Mouse (Mus musculus) limb, embryonic 14.5 days (tissue): ENCODE results near the gene Dusp3. TPM values are rescaled to one million over a fixed set of nuclear protein-coding genes. Genes with fewer than 3 reads are reported as not detected.

Experiments
- ATAC-seq: fragments of 200-750 bp; cut with Nextera tagmentation; 2 replicates; pipeline ENCODE4 v1.8.0; 2017; ENCODE audit warnings: low read depth, moderate number of reproducible peaks, moderate TSS enrichment; ENCODE audit not compliant: low FRiP score
- DNase-seq: peaks from one replicate; pipeline ENCODE4 v3.0.0-alpha.2; 2015; ENCODE audit warnings: low spot score
- H3K27ac ChIP-seq: fragments of 300-500 bp; sonication (generic); replicated peaks from 2 replicates; pipeline ENCODE4 v1.5.1; 2014; ENCODE audit warnings: low read depth, mild to moderate bottlenecking, low read length, moderate library complexity, mixed read lengths
- H3K27me3 ChIP-seq: fragments of 300-500 bp; sonication (generic); 2 replicates; pipeline ENCODE4 v1.6.1; 2014; ENCODE audit warnings: low read length, mixed read lengths; ENCODE audit not compliant: control insufficient read depth, insufficient read depth
- H3K36me3 ChIP-seq: fragments of 300-500 bp; sonication (generic); 2 replicates; pipeline ENCODE4 v1.6.1; 2014; ENCODE audit warnings: mild to moderate bottlenecking, low read length, moderate library complexity, mixed read lengths; ENCODE audit not compliant: control insufficient read depth, insufficient read depth
- H3K4me1 ChIP-seq: fragments of 300-500 bp; sonication (generic); 2 replicates; pipeline ENCODE4 v1.6.1; 2014; ENCODE audit warnings: antibody characterized with exemption, low read length, mixed read lengths; ENCODE audit not compliant: control insufficient read depth, insufficient read depth
- H3K4me2 ChIP-seq: fragments of 300-500 bp; sonication (generic); replicated peaks from 2 replicates; pipeline ENCODE4 v1.6.1; 2014; ENCODE audit warnings: low read depth, mild to moderate bottlenecking, low read length, moderate library complexity; ENCODE audit not compliant: severe bottlenecking
- H3K4me3 ChIP-seq: fragments of 300-500 bp; sonication (generic); replicated peaks from 2 replicates; pipeline ENCODE4 v1.5.1; 2014; ENCODE audit warnings: low read length
- H3K9ac ChIP-seq: fragments of 300-500 bp; sonication (generic); 2 replicates; pipeline ENCODE4 v1.6.1; 2014; ENCODE audit warnings: mild to moderate bottlenecking, low read depth, low read length, moderate library complexity; ENCODE audit not compliant: severe bottlenecking
- H3K9me3 ChIP-seq: fragments of 300-500 bp; sonication (generic); 2 replicates; pipeline ENCODE4 v1.6.1; 2016; ENCODE audit warnings: low read length; ENCODE audit not compliant: control insufficient read depth
- POLR2A ChIP-seq: fragments of 200-500 bp; IDR thresholded peaks from 2 replicates; pipeline ENCODE4 v1.8.0; 2012; ENCODE audit warnings: inconsistent platforms, mild to moderate bottlenecking, moderate library complexity, borderline replicate concordance; ENCODE audit not compliant: insufficient read depth, insufficient read length; ENCODE audit errors: extremely low read depth
- WGBS: fragments of 180-500 bp; shearing (Covaris S2); extraction: QIAGEN DNeasy Blood & Tissue Kit; methylation state at CpG from one replicate; pipeline ENCODE4 v1.1.7; 2014; 5-methylcytosine and 5-hydroxymethylcytosine counted together
- polyA plus RNA-seq, 2 experiments: library from polyadenylated mRNA; depleted of rRNA in 1 of 2; stranded (reverse) in 1 of 2; unstranded in 1 of 2; fragments of >200 nt; fragmentation: Nextera tagmentation in 1 of 2; extraction: Ambion mirVana in 1 of 2; gene quantifications; 2 replicates each; pipeline versions ENCODE4 v1.2.1 to v1.2.3; 2012 to 2014

Dusp3 gene
- polyA plus RNA-seq, 2 experiments = 20.1 to 23.6 TPM

- TF ChIP-seq POLR2A = no peak
- Histone ChIP-seq H3K27ac (no peak overlapping the region), H3K4me1 (peaks cover 11% of the 10 kb centered on the region), H3K9ac (no peak overlapping the region), H3K27me3 (peaks cover 55% of the 10 kb centered on the region), H3K36me3 (no peaks in the 10 kb centered on the region), H3K9me3 (no peaks in the 10 kb centered on the region), H3K4me3 (peak overlapping the region; percentile 55; the same call in 1 of the 2 replicates), H3K4me2 (no peak overlapping the region)
- DNase-seq = no peak
- ATAC-seq = no peak
- WGBS = 6% methylated on average over 8 of the region's 8 CpGs
Observed at GRCm38 (mm10) chr11:101964647-101965046, 22.2 kb downstream of the Dusp3 start.

DNA sequence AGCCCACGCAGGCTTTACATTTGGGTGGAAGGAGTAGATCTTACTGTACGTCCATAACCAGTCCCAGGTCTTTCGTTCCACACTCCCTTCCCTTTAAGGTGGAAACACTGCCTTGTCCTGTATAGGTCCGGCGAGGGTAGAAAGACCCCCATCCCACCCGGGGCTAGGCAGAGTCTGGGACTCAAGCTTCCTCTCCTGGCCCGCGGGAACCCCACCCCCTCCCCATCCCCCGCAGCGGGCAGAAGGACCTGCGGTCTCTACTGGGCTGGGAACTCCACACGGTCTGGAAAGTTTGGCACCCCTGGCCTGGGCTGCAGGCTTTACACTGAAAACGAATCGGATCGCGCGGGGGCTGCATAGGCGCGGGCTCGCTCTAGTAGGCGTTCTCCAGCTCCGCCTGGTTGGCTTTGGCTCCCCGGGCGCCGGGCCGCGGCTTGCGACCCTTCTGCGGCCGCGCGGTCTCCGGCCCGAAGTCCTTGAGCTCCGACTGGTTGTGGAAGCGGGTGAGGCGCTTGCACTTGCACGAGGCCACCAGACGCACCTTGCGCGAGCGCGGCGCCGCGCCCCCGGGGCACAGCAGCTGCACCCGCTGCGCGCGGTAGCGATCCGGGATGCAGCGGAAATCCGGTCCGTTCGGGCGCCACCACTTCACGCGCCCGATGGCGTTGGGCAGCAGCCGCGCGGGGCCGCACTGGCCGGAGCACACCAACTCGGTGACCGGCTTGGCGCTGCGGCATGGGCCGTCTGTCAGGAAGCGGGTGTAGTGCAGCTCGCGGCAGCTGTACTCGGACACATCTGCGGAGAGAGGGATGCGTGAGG is 23.1 kb downstream of the Dusp3 start:
- TF ChIP-seq POLR2A = no peak
- Histone ChIP-seq H3K27me3 (peaks cover 55% of the 10 kb centered on the region), H3K27ac (no peak overlapping the region), H3K36me3 (no peaks in the 10 kb centered on the region), H3K4me1 (peaks cover 11% of the 10 kb centered on the region), H3K9ac (peak overlapping the region; percentile 55), H3K4me2 (peak overlapping the region; percentile 96), H3K4me3 (peak overlapping the region; percentile 55), H3K9me3 (no peaks in the 10 kb centered on the region)
- DNase-seq (no peak), ATAC-seq (peak; percentile 33; the same call in 1 of the 2 replicates)
- under 1% methylated on average over 76 of the region's 78 CpGs for WGBS

DNA sequence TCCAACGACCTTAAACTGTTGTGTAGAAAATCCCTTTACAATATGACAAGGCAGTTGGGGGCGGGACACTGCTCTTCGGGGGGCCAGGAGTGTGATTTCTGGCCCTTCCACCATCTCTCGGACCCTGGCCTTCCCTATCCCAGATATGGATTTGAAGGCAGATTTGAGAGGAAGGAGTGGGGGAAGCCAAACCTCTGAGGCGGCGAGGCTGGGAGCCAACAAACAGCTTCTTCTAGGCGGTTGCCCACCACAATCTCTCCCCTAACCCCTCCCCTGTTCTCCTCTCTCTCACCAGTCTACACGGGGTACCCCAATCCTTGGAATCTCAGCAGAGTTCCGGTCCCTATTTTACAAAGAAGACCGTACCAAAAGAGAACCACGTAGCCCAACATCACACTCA is 23.8 kb downstream of the Dusp3 start:
- Histone ChIP-seq H3K4me2 (peak overlapping the region; percentile 96), H3K27ac (no peak overlapping the region), H3K9me3 (no peaks in the 10 kb centered on the region), H3K4me1 (peaks cover 11% of the 10 kb centered on the region), H3K4me3 (peak overlapping the region; percentile 55), H3K36me3 (no peaks in the 10 kb centered on the region), H3K27me3 (peaks cover 55% of the 10 kb centered on the region), H3K9ac (no peak overlapping the region)
- WGBS = 4% methylated on average over 11 of the region's 11 CpGs
- ATAC-seq (no peak), DNase-seq (no peak)
- no peak for TF ChIP-seq POLR2A

GRCm38 (mm10) chr11:101957476-101957875 is 29.3 kb downstream of the Dusp3 start:
- Histone ChIP-seq H3K27ac (no peak overlapping the region), H3K4me3 (no peak overlapping the region), H3K4me1 (peaks cover 12% of the 10 kb centered on the region; the same call in 1 of the 2 replicates), H3K27me3 (peaks cover 11% of the 10 kb centered on the region), H3K9ac (no peak overlapping the region), H3K36me3 (no peaks in the 10 kb centered on the region), H3K9me3 (no peaks in the 10 kb centered on the region), H3K4me2 (no peak overlapping the region)
- ATAC-seq (no peak), DNase-seq (no peak)
- no peak for TF ChIP-seq POLR2A
- 47% methylated on average over 5 of the region's 5 CpGs for WGBS

DNA sequence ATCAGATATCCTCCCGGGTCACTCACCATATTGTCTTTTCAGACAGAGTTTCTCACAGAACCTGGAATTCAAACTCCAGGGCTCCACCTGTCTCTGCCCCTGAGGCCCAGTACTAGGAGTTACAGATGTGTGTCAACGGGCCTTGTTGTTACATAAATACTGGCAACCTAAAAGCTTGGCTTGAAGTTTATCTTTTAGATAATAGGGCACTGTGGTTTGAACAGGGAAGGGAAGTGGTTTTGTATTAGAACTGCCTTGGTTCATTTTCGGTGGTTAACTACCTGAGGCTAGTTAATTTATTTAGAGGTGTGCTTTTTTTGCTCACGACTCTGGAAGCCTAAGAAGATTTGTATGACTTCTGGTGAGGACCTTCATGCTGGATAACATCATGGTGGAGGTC is 33.4 kb downstream of the Dusp3 start:
- Histone ChIP-seq H3K4me1 (peaks cover 11% of the 10 kb centered on the region; the same call in 1 of the 2 replicates), H3K27me3 (no peaks in the 10 kb centered on the region), H3K9ac (no peak overlapping the region), H3K4me3 (no peak overlapping the region), H3K36me3 (no peaks in the 10 kb centered on the region), H3K27ac (no peak overlapping the region), H3K9me3 (no peaks in the 10 kb centered on the region), H3K4me2 (no peak overlapping the region)
- ATAC-seq (no peak), DNase-seq (no peak)
- WGBS = 55% methylated on average over 4 of the region's 4 CpGs
- no peak for TF ChIP-seq POLR2A
